Mouse (Mus musculus): ENCODE measurements around the gene Tasp1. TPM values are rescaled to one million over a fixed set of nuclear protein-coding genes. Genes with fewer than 3 reads are reported as not detected.
"Not testable (repeated sequence)": the region's sequence is repeated elsewhere in the genome, so short reads cannot be mapped to it uniquely, and the experiment has no call there.

The Tasp1 gene
- total RNA-seq, 2 experiments from 2014 or later: 4.5 to 4.7 TPM

GRCm38 (mm10) chr2:139906441-139907157 lies 160.0 kb downstream of the Tasp1 start:
- intact Hi-C loops (cut with DNase I; ENCODE audit: low total_unique reads): no loop called here
- DNase-seq: no peak

DNA sequence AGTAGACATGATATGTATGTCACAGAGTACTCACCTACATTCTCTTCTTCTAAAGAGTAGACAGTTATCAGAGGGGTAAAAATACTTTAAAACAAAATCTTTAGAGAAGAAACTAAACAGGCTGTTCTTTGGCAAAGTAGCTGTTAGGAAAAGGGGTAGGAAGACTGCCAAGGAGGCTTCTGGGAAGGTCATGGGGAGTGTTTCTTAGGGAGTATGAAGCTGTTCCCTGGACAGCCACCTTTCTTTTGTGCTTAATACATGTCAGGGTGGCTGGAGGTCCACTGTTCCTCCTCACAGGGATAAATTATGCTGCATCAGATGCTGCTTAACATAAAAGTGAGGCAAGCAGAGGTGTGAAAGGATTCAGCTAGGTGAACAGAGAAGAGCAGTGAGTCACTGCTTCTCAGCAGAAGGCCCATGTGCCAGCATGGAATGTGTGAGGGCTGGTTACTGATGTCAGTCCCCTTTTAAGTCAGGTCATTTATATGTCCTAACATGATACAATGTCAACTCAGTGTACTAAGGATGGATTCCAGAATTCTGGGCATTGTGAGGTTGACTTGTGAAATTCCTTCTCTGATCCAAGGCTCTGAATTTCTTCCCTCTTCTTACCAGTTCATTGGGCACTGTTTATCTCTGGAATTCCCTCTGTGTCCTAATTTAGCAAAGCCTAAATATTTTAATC lies 175.1 kb downstream of the Tasp1 start:
- intact Hi-C loops (cut with DNase I; ENCODE audit: low total_unique reads): no loop called here
- no peak for DNase-seq

- intact Hi-C loops (cut with DNase I; ENCODE audit: low total_unique reads): no loop called here
- DNase-seq: no peak
Measured at GRCm38 (mm10) chr2:139884264-139884637, 182.4 kb downstream of the Tasp1 start.

- DNase-seq: no peak
- intact Hi-C loops (cut with DNase I; ENCODE audit: low total_unique reads): no loop called here
Measured at GRCm38 (mm10) chr2:139883581-139884263, 182.9 kb downstream of the Tasp1 start.

GRCm38 (mm10) chr2:139878052-139878621 lies 188.5 kb downstream of the Tasp1 start:
- intact Hi-C loops (cut with DNase I; ENCODE audit: low total_unique reads): no loop called here
- no peak for DNase-seq

DNA sequence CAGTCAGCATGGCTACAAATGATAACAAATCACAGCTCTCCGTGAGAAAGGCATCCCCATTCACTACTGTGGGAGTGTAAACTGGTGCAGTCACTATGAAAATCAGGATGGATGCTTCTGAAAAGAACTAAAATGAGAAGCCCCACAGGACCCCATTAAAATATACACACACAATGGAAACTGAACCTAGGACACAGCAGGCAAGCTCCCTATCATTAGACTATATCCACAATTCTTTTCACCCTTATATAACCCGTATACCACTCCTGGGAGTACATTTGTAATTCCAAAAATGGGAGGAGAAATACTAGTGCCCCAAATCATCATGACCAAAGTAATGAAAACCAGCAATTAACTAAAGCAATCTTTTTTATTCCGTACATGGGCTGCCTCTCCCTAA lies 190.7 kb downstream of the Tasp1 start:
- no peak for DNase-seq
- intact Hi-C loops (cut with DNase I; ENCODE audit: low total_unique reads): no loop called here

- intact Hi-C loops (cut with DNase I; ENCODE audit: low total_unique reads): no loop called here
- DNase-seq: no peak
Measured at GRCm38 (mm10) chr2:139874173-139874572, 192.4 kb downstream of the Tasp1 start.

DNA sequence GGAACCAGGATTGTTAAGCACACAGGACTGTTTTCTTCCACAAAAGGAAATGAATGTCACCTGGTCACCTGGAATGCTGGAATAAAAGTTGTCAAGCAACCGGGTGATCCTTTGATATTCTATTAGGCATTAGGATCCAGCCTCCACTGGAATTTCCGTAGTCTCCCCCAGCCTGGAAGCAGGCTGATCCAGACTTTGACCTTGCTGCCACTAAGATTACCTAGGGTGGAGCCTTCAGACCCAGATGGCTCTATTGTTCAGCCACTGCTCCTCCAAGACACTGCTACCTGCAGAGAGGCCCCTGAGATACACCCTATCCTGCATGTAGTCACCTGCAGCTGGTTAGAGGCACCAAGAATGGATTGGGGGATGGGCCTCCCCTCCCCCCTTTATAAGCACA lies 192.8 kb downstream of the Tasp1 start:
- DNase-seq: no peak
- intact Hi-C loops (cut with DNase I; ENCODE audit: low total_unique reads): no loop called here

DNA sequence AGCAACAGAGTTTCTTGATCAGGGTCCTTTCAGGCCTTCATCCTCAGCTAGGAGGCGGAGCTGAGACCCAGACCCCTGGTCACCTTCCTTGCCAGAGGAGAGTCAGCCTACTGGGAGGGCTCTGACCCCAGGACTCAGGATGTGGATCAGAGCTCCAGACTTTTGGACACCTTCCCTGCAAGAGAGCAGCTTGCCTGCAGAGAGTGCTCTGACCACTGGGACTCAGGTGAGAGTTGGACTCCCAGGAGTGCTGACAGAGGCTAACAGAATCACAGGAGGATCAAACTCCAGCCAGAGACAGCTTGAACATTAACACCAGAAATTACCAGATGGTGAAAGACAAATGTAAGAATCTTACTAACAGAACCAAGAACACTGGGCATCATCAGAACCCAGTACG lies 197.5 kb downstream of the Tasp1 start:
- intact Hi-C loops (cut with DNase I; ENCODE audit: low total_unique reads); DNase-seq: not testable (repeated sequence)

GRCm38 (mm10) chr2:139863396-139863795 lies 203.2 kb downstream of the Tasp1 start:
- intact Hi-C loops (cut with DNase I; ENCODE audit: low total_unique reads); DNase-seq: not testable (repeated sequence)

GRCm38 (mm10) chr2:139860133-139860494 lies 206.5 kb downstream of the Tasp1 start:
- intact Hi-C loops (cut with DNase I; ENCODE audit: low total_unique reads): no loop called here
- no peak for DNase-seq

DNA sequence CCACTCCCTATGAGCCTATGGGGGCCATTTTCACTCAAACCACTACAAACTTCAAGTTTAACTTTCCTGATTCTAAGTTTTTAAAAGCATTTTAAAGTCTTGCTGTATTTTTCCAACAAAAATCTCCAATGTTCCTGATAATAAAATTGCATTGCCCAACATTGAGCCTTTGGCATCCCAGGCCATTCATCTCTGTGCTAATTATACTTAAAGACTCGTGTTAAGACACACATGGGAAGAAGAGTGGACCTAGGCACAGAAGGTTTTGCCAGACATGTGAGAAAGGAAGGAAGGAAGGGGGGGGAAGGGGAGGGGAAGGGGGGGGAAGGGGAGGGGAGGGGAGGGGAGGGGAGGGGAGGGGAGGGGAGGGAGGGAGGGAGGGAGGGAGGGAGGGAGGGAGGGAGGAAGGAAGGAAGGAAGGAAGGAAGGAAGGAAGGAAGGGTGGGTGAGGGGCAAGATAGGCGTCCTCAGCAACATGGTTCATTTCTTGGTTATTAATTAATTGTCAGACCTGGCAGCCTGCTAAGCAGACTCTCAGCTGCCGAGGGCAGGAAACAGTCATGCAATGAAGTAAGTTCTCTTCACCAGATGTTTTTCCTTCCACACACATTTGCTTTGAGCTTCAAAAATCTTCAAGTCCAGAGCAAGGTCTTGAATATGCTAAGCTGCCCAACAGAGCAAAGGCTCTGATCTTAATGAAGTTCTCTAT lies 207.0 kb downstream of the Tasp1 start:
- DNase-seq: no peak
- intact Hi-C loops (cut with DNase I; ENCODE audit: low total_unique reads): no loop called here

GRCm38 (mm10) chr2:139849621-139850020 lies 217.0 kb downstream of the Tasp1 start:
- intact Hi-C loops (cut with DNase I; ENCODE audit: low total_unique reads): no loop called here
- no peak for DNase-seq

DNA sequence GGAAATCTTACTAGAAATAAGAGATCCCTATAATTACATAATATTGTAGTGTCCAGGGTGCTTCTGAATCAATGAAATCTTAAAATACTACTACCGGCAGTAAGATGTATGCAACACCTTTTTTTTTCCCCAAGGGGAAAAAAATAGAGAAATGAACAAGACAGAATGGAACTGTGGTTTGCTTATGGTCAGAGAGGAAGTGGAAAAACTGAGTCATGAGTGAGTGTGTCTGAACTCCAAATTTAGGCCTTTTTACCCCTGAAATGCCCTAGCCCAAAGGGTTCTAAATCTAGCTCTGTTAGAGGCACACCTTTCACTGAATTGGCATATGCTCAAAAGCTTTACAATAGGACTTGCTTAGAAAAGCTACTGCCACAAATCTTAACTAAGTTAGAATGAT lies 225.2 kb downstream of the Tasp1 start:
- no peak for DNase-seq
- intact Hi-C loops (cut with DNase I; ENCODE audit: low total_unique reads): no loop called here

GRCm38 (mm10) chr2:139840941-139841340 lies 225.7 kb downstream of the Tasp1 start:
- no peak for DNase-seq
- intact Hi-C loops (cut with DNase I; ENCODE audit: low total_unique reads): no loop called here

- intact Hi-C loops (cut with DNase I; ENCODE audit: low total_unique reads): no loop called here
Measured at GRCm38 (mm10) chr2:139821589-139822378, 244.8 kb downstream of the Tasp1 start.

GRCm38 (mm10) chr2:139817275-139817674 lies 249.3 kb downstream of the Tasp1 start:
- intact Hi-C loops (cut with DNase I; ENCODE audit: low total_unique reads): no loop called here
- no peak for DNase-seq

More at GRCm38 (mm10) chr2:139821589-139822378, 244.8 kb downstream of the Tasp1 start:
- DNase-seq: no peak

DNA sequence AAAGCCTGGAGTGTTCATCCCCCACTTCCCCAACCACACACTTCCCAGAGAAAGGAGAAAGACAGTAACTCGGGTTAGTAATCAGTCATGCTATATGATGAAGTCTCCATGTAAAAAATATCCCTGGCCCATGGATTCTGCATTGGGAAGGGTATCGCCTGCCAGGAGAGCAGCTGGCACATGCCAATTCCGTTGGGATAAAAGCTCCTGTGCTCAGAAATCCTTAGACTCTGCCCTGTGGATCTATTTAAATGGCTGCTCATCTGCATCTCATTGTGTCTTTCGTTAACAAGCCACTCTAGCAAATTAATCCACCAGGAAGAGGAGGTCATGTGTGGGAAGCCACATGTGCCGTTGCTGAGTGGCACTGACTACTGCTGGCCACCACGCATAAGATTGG lies 258.7 kb downstream of the Tasp1 start:
- intact Hi-C loops (cut with DNase I; ENCODE audit: low total_unique reads): no loop called here
- no peak for DNase-seq

GRCm38 (mm10) chr2:139804041-139804440 lies 262.6 kb downstream of the Tasp1 start:
- intact Hi-C loops (cut with DNase I; ENCODE audit: low total_unique reads): no loop called here

More at GRCm38 (mm10) chr2:139804041-139804440, 262.6 kb downstream of the Tasp1 start:
- no peak for DNase-seq
